Mouse (Mus musculus): ENCODE results near the gene Supt16.

DNA sequence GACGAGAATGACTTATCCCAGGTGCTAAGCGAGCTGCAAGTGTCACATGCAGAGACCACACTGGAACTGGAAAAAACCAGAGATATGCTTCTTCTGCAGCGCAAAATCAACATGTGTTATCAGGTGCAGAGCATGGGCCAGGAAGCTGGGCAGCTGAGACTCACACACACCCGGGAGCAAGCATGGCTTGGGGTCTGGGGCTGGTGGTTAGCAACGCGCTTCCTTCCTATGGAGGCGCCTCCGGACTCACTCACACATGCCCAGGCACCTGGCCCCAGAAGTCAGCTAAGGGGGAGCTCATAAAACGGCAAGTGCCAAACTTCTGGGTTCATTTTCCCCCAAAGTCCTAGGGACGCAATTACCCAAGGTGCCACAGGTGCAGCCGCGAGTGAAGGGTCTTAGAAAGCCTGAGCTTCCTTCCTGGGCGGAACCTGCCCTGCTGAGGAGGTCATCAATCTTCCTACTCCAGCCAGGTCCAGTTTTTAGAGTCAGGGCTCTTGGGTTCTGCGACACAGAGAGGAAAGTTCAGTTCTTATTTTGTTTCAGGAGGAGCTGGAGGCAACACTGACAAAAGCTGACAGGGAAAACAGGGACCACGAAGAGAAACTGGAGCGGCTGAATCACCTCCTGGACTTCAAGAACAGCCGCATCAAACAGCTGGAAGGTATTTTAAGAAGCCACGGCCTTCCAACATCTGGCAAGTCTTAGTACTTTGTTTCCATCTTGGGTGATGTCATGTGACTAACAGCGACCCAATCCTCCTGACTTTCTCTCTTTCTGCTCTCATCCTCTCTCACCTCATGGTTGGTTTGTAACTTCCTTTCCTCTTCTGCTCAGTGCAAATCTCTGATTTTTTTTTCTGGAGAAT, 56.4 kb downstream of the Supt16 start:
- TF ChIP-seq EP300 (IDR thresholded peaks at IDR 0.05; ENCODE audit: low read depth) (no peak), CTCF (IDR thresholded peaks at IDR 0.05; ENCODE audit: low read depth) (no peak)

All from heart, postnatal 0 days (tissue).